8 mouse cellular contexts compared by ENCODE assay signal in the genomic region with DNA sequence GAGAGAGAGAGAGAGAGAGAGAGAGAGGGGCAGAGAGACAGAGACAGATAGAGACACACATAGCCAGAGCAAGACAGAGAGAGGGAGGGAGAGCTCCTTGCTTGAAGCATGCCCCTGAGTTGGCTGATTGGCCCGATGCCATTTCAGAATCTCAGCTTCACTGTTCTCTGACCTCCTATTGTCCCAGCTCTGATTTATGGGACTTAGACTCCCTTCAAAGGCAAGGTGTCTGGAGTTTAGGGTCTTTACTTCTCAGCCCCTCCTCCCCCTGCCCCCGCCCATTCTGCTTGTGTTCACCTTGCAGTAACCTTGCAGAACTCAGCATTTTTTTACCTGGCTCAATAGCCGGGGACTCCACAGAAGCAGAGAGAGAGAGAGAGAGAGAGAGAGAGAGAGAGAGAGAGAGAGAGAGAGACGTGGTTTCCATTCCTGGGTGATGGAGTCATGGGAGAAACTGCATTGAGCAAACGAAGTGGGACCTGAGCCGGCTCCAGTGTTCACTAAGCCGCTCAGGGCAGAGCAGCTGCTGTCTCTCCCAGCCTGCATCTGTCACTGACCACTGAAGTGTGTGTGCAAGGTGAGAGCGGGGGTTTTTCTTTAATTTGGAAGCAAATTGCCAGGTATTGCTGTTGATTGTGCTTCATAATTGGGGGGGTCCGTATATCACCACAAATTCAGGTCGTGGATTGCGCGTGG.
DNase-seq lines count a peak whose midpoint lies in the region; ATAC-seq and TF ChIP-seq lines count a peak whose summit lies in the region.

No protein-coding gene starts in this region.

- no peak overlapping the region for H3K9ac ChIP-seq in hindbrain, embryonic 12.5 days
- no peak overlapping the region for H3K9ac ChIP-seq in limb, embryonic 11.5 days (ENCODE audit: low read length)
- no peak overlapping the region for H3K9ac ChIP-seq in stomach, postnatal 0 days (ENCODE audit: low read length)

- no peak for TF ChIP-seq EP300 in stomach, postnatal 0 days (optimal IDR thresholded peaks at IDR 0.05)

- DNase-seq in urinary bladder, postnatal 14 days (ENCODE audit: low spot score) = peak; percentile 34
- no peak for DNase-seq in urinary bladder, adult 2 months (ENCODE audit: low spot score)
- no peak for DNase-seq in limb, embryonic 11.5 days (ENCODE audit: low spot score)
- DNase-seq in stomach, postnatal 0 days (ENCODE audit: low spot score) = peak; percentile 24
- no peak for DNase-seq in left cerebral cortex, adult 9 months (ENCODE audit: low spot score in 2 of 2)
- DNase-seq in frontal cortex, adult 2 months (ENCODE audit: extremely low spot score in 1 of 2, low spot score in 1 of 2) = no peak
- no peak for DNase-seq in layer of hippocampus, adult 9-10 months (ENCODE audit: low spot score)

- no peak overlapping the region for H3K27ac ChIP-seq in hindbrain, embryonic 12.5 days
- H3K27ac ChIP-seq in limb, embryonic 11.5 days (replicated peaks; ENCODE audit: low read depth, low read length) = no peak overlapping the region
- H3K27ac ChIP-seq in stomach, postnatal 0 days (replicated peaks) = peak overlapping the region; percentile 53; the same call in 1 of the 2 replicates

- WGBS in hindbrain, embryonic 12.5 days = 61% methylated on average over 12 of the region's 12 CpGs
- 41% methylated on average over 12 of the region's 12 CpGs for WGBS in limb, embryonic 11.5 days
- 31% methylated on average over 12 of the region's 12 CpGs for WGBS in stomach, postnatal 0 days

- H3K36me3 ChIP-seq in hindbrain, embryonic 12.5 days = no peaks in the 10 kb centered on the region
- H3K36me3 ChIP-seq in limb, embryonic 11.5 days (ENCODE audit: control insufficient read depth, insufficient read depth, low read length) = no peaks in the 10 kb centered on the region
- H3K36me3 ChIP-seq in stomach, postnatal 0 days (ENCODE audit: control insufficient read depth, insufficient read depth, low read length) = no peaks in the 10 kb centered on the region

- ATAC-seq in hindbrain, embryonic 12.5 days (ENCODE audit: low FRiP score) = no peak
- ATAC-seq in limb, embryonic 11.5 days (ENCODE audit: insufficient number of reproducible peaks, low FRiP score, low TSS enrichment, low read depth) = peak; percentile 67; the same call in 1 of the 2 replicates
- ATAC-seq in stomach, postnatal 0 days (ENCODE audit: low FRiP score, low TSS enrichment) = peak; percentile 71

- H3K9me3 ChIP-seq in hindbrain, embryonic 12.5 days (replicated peaks) = no peaks in the 10 kb centered on the region
- H3K9me3 ChIP-seq in limb, embryonic 11.5 days (ENCODE audit: control insufficient read depth, low read length) = no peaks in the 10 kb centered on the region
- no peaks in the 10 kb centered on the region for H3K9me3 ChIP-seq in stomach, postnatal 0 days (ENCODE audit: control insufficient read depth, low read length)

- no peak overlapping the region for H3K4me3 ChIP-seq in hindbrain, embryonic 12.5 days
- no peak overlapping the region for H3K4me3 ChIP-seq in limb, embryonic 11.5 days (ENCODE audit: low read depth, low read length)
- no peak overlapping the region for H3K4me3 ChIP-seq in stomach, postnatal 0 days (ENCODE audit: low read depth, low read length)

- H3K4me2 ChIP-seq in hindbrain, embryonic 12.5 days (replicated peaks) = peak overlapping the region; percentile 17; the same call in 1 of the 2 replicates
- peak overlapping the region; percentile 18 for H3K4me2 ChIP-seq in limb, embryonic 11.5 days (ENCODE audit: low read depth, severe bottlenecking)
- H3K4me2 ChIP-seq in stomach, postnatal 0 days (replicated peaks; ENCODE audit: low read depth) = peak overlapping the region; percentile 25; the same call in 1 of the 2 replicates

- no peaks in the 10 kb centered on the region for H3K27me3 ChIP-seq in hindbrain, embryonic 12.5 days
- H3K27me3 ChIP-seq in limb, embryonic 11.5 days (ENCODE audit: control insufficient read depth, insufficient read depth, low read length) = no peaks in the 10 kb centered on the region
- no peaks in the 10 kb centered on the region for H3K27me3 ChIP-seq in stomach, postnatal 0 days (ENCODE audit: control insufficient read depth, insufficient read depth, low read length)

- TF ChIP-seq CTCF in stomach, postnatal 0 days (IDR thresholded peaks at IDR 0.05; ENCODE audit: low read depth) = no peak

- peaks cover 10% of the 10 kb centered on the region for H3K4me1 ChIP-seq in hindbrain, embryonic 12.5 days
- H3K4me1 ChIP-seq in limb, embryonic 11.5 days (ENCODE audit: control insufficient read depth, insufficient read depth, low read length) = peaks cover 12% of the 10 kb centered on the region; the same call in 1 of the 2 replicates
- H3K4me1 ChIP-seq in stomach, postnatal 0 days (replicated peaks; ENCODE audit: control insufficient read depth, insufficient read depth) = peaks cover 2% of the 10 kb centered on the region; the same call in 1 of the 2 replicates

Comparison
In these comparisons a context has a peak if more than half of its experiments do, and no peak if none do; other contexts are left out.
1. DNase-seq: peak in urinary bladder, postnatal 14 days (single experiment) and stomach, postnatal 0 days (single experiment); none in urinary bladder, adult 2 months (single experiment), limb, embryonic 11.5 days (single experiment), left cerebral cortex, adult 9 months (0 of 2), frontal cortex, adult 2 months (0 of 2) and layer of hippocampus, adult 9-10 months (single experiment).
2. Peak in every context shown above with its lines, with median percentiles within 50 percentile points of each other: H3K4me2 ChIP-seq.